Mouse (Mus musculus) hindbrain, embryonic 14.5 days (tissue): Measurements from ENCODE around the gene Aatf. TPM values are rescaled to one million over a fixed set of nuclear protein-coding genes. Genes with fewer than 3 reads are reported as not detected.

Experiments
- ATAC-seq: fragments of 200-750 bp; cut with Nextera tagmentation; 2 replicates; pipeline ENCODE4 v1.8.0; 2017; ENCODE audit warnings: moderate number of reproducible peaks, mild to moderate bottlenecking, moderate TSS enrichment, moderate library complexity; ENCODE audit not compliant: low FRiP score
- DNase-seq: peaks from one replicate; pipeline ENCODE4 v3.0.0-alpha.2; 2015; ENCODE audit warnings: low spot score
- H3K27ac ChIP-seq: fragments of 300-500 bp; sonication (generic); 2 replicates; pipeline ENCODE4 v1.5.1; 2014; ENCODE audit warnings: mild to moderate bottlenecking, moderate library complexity
- H3K27me3 ChIP-seq: fragments of 300-500 bp; sonication (generic); 2 replicates; pipeline ENCODE4 v1.6.1; 2014; ENCODE audit warnings: mild to moderate bottlenecking, low read length, mixed read lengths; ENCODE audit not compliant: control insufficient read depth, insufficient read depth
- H3K36me3 ChIP-seq: fragments of 300-500 bp; sonication (generic); replicated peaks from 2 replicates; pipeline ENCODE4 v1.6.1; 2014; ENCODE audit not compliant: control insufficient read depth, insufficient read depth
- H3K4me1 ChIP-seq: fragments of 300-500 bp; sonication (generic); replicated peaks from 2 replicates; pipeline ENCODE4 v1.6.1; 2014; ENCODE audit warnings: antibody characterized with exemption, low read length, mixed read lengths; ENCODE audit not compliant: control insufficient read depth, insufficient read depth
- H3K4me2 ChIP-seq: fragments of 300-500 bp; sonication (generic); replicated peaks from 2 replicates; pipeline ENCODE4 v1.6.1; 2014; ENCODE audit warnings: mild to moderate bottlenecking, moderate library complexity
- H3K4me3 ChIP-seq: fragments of 300-500 bp; sonication (generic); replicated peaks from 2 replicates; pipeline ENCODE4 v1.5.1; 2014; ENCODE audit warnings: mild to moderate bottlenecking, low read length
- H3K9ac ChIP-seq: fragments of 300-500 bp; sonication (generic); 2 replicates; pipeline ENCODE4 v1.6.1; 2014
- H3K9me3 ChIP-seq: fragments of 300-500 bp; sonication (generic); 2 replicates; pipeline ENCODE4 v1.6.1; 2016; ENCODE audit warnings: low read length; ENCODE audit not compliant: control insufficient read depth
- WGBS: fragments of 180-500 bp; shearing (Covaris S2); extraction: QIAGEN DNeasy Blood & Tissue Kit; methylation state at CpG from one replicate; pipeline ENCODE4 v1.1.7; 2014; 5-methylcytosine and 5-hydroxymethylcytosine counted together
- polyA plus RNA-seq: library from polyadenylated mRNA; unstranded; fragments of >200 nt; fragmentation: Nextera tagmentation; extraction: Ambion mirVana; gene quantifications from 2 replicates; pipeline ENCODE4 v1.2.1, GENCODE M21; 2014

Gene Aatf
- polyA plus RNA-seq, 1 experiment from 2014 or later: 45.3 TPM

GRCm38 (mm10) chr11:84375951-84376496 lies 137.3 kb downstream of the Aatf start:
- peak; percentile 60; the same call in 1 of the 2 replicates for ATAC-seq

GRCm38 (mm10) chr11:84373122-84373521 lies 140.2 kb downstream of the Aatf start:
- WGBS: 71% methylated on average over 4 of the region's 4 CpGs

More at GRCm38 (mm10) chr11:84375951-84376496, 137.3 kb downstream of the Aatf start:
- Histone ChIP-seq H3K4me3 (no peak overlapping the region), H3K27ac (peak overlapping the region; percentile 74), H3K36me3 (peaks cover 12% of the 10 kb centered on the region), H3K4me1 (peaks cover 19% of the 10 kb centered on the region), H3K4me2 (no peak overlapping the region), H3K9me3 (no peaks in the 10 kb centered on the region), H3K9ac (no peak overlapping the region), H3K27me3 (no peaks in the 10 kb centered on the region)
- 19% methylated on average over 3 of the region's 3 CpGs for WGBS
- DNase-seq: no peak

More at GRCm38 (mm10) chr11:84373122-84373521, 140.2 kb downstream of the Aatf start:
- H3K36me3 ChIP-seq: peaks cover 3% of the 10 kb centered on the region; the same call in 1 of the 2 replicates
- H3K9ac ChIP-seq: no peak overlapping the region
- no peak overlapping the region for H3K4me2 ChIP-seq
- H3K9me3 ChIP-seq: no peaks in the 10 kb centered on the region
- no peaks in the 10 kb centered on the region for H3K27me3 ChIP-seq
- H3K4me3 ChIP-seq: no peak overlapping the region
- no peak for ATAC-seq
- peaks cover 19% of the 10 kb centered on the region for H3K4me1 ChIP-seq
- H3K27ac ChIP-seq: no peak overlapping the region
- no peak for DNase-seq

Other genes starting within 250 kb of the Aatf start
- 43.2 and 46.4 TPM in 2 replicates for gene Lhx1, start 12.0 kb upstream of the Aatf start, polyA plus RNA-seq